Mouse (Mus musculus): ENCODE measurements around the gene Cntnap2. TPM values are rescaled to one million over a fixed set of nuclear protein-coding genes. Genes with fewer than 3 reads are reported as not detected.

Cntnap2 gene
- 100 to 1,000 TPM; 115 to 129 TPM for total RNA-seq (2021)
- long read RNA-seq, experiment 1, partial matches to known transcripts, result 0 of 39 reads
- long read RNA-seq, experiment 1, other reads (novel, unspliced or antisense), result 39 of 39 reads
- long read RNA-seq, experiment 2, partial matches to known transcripts, result 1 of 21 reads
- long read RNA-seq, experiment 2, other reads (novel, unspliced or antisense), result 20 of 21 reads

- peak; percentile 37 to 51 for DNase-seq (ENCODE audit: low spot score in 2 of 2)
- intact Hi-C loops (cut with DNase I), result no loop called here
These were observed at the start of gene Cntnap2 for GRCm38 (mm10) chr6:45059091-45059490. Gene Cntnap2, plus strand, starts transcription at chr6:45059357.

DNA sequence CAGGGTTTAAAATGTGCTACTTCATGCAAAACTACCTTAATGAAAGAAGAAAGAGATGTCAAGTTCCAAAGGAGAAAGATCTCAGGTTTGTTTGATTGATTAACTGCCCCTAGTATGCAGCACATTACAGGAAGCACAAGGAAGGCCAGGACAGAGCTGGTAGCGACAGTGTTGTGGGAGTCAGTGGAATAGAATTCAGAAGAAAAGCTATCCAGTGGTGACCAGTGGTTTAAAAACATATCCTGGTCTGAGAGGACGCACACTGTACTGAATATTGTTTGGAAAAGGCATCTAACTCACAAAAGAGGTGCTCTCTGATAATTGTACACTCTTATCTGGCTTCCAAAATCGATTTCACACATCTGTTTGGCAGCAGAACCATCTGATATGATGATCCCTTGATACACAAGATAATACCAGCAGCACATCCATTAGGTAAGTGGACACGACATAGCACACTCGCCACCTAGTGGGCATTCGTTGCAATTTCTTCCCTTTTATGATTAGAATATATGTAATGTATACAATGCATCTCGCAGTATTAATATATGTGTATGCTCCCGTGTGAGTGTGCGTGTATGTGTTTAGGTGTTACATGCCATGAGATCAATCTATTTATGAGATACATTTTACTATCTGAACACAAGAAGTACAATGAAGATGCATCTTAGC is 33.0 kb upstream of the Cntnap2 start:
- intact Hi-C loops (cut with DNase I), result loop anchor here (2.0 to 5.0 kb wide), 2 partner anchors 931 to 1339 kb away; no protein-coding TSS in a partner anchor
- peak; percentile 52 to 71 for DNase-seq (ENCODE audit: low spot score in 2 of 2)

GRCm38 (mm10) chr6:45039454-45039853 is 19.7 kb upstream of the Cntnap2 start:
- no peak for DNase-seq (ENCODE audit: low spot score in 2 of 2)
- intact Hi-C loops (cut with DNase I), result no loop called here

DNA sequence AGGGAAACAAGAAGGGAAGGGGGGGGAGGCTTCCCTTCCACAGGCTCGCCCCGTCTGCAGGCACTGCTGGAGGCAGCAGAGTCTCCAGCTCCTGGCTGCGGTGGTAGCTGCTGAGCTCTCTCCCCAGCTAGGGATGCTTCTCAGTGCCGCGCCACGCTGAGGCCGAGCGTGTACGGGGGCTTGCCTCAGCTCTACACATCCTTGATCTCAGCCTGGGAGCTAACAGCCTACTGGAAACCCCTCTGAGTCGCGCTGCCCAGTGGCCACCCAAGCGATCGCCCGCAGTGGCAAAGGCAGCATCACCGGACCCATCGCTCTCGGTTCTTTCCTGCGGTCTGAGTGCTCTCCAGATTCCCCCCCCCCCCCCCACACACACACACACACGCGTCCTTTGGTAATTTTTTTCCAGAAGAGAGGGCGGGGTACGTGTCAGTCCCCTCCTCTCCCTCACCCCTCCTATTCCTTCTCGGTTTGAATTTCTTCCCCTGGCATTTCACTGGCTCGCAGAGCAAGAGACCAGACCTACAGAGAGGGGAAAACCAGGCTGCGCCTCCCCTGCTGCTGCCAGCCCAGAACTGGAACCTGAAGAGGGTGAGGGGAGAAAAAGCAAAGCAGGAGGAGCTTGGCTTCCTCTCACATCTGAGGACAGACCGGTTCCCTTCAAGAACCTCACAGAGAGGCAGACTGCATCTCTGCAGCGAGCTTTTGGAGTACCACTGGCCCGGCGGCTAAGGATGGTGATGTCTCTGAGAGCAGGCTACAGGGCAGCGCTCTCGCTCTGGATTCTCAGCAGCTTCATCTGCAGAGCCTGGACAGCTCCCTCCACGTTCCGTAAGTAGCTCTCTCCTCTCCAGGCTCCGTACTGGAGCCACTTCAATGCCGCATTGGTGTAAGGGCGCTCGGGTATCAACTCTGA is 657 bp downstream of the Cntnap2 start:
- peak; percentile 68 to 71 for DNase-seq (ENCODE audit: low spot score in 2 of 2)
- intact Hi-C loops (cut with DNase I), result no loop called here

- peak in 1 of 2 experiments; percentile 36 for DNase-seq (ENCODE audit: low spot score in 2 of 2)
- intact Hi-C loops (cut with DNase I), result no loop called here
These were observed 3.2 kb downstream of the Cntnap2 start for GRCm38 (mm10) chr6:45062214-45062997.

- intact Hi-C loops (cut with DNase I), result no loop called here
- no peak for DNase-seq (ENCODE audit: low spot score in 2 of 2)
These were observed 29.1 kb downstream of the Cntnap2 start for GRCm38 (mm10) chr6:45088304-45088703.

GRCm38 (mm10) chr6:45113613-45114012 is 54.5 kb downstream of the Cntnap2 start:
- intact Hi-C loops (cut with DNase I), result no loop called here
- DNase-seq (ENCODE audit: low spot score in 2 of 2), result no peak

DNA sequence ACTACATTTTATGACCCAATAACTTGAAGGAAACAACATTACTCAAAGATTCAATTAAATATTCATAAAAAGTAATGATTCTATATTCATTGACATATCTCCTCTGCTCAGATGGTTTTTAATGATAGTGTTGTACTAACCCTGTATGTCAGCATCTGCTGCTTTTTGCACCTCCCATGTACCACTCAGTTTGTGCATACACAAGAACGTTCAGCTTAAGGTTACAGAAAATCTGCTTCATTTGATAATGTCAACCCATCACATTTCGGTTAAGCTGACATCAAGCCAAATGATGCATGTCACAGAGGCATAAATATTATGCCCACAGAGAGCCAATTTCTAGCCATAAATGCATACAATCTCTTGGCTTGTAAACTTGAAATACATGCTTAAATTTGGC is 85.7 kb downstream of the Cntnap2 start:
- DNase-seq (ENCODE audit: low spot score in 2 of 2), result peak in 1 of 2 experiments; percentile 3

DNA sequence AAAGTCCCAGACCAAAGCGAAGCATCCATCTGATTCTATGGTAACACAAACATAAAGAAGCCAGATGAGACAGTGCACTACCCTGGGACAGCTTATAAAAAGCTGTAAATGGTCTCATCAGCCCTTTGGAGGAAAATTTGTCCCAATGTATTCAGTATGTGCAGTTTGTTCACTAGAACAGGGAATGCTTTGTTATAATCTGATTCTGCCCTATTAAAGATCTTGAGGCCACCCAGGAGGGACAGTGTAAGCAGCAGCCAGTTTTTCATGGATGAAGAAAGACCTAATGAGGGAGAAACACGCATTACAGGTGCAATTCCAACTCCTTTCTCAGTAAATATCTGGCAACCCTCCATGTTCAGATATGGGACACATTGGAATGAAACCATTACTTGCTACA is 145.9 kb downstream of the Cntnap2 start:
- no peak for DNase-seq (ENCODE audit: low spot score in 2 of 2)

More for the DNA sequence above, 85.7 kb downstream of the Cntnap2 start:
- intact Hi-C loops (cut with DNase I), result no loop called here

GRCm38 (mm10) chr6:45214330-45214729 is 155.2 kb downstream of the Cntnap2 start:
- intact Hi-C loops (cut with DNase I), result no loop called here
- DNase-seq (ENCODE audit: low spot score in 2 of 2), result no peak

More for the DNA sequence above, 145.9 kb downstream of the Cntnap2 start:
- intact Hi-C loops (cut with DNase I), result no loop called here

DNA sequence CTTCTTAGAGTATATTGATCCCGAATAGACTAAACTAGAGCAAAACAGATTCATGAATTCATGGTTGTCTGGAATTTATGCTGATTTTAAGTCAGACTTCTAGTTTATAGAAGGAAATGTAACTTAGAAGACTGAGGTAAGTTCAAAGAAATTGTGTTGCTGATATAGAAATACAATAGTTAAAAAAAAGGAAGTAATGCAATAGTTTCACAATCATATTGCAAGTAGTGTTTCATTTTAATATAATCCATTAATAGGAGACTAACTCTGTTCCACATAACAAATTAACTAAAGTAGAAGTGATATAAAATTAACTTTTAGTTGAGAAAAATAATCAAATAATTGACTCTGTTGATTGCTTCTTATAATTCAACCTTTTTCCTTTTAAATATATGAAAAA is 169.8 kb downstream of the Cntnap2 start:
- intact Hi-C loops (cut with DNase I), result no loop called here
- DNase-seq (ENCODE audit: low spot score in 2 of 2), result no peak

DNA sequence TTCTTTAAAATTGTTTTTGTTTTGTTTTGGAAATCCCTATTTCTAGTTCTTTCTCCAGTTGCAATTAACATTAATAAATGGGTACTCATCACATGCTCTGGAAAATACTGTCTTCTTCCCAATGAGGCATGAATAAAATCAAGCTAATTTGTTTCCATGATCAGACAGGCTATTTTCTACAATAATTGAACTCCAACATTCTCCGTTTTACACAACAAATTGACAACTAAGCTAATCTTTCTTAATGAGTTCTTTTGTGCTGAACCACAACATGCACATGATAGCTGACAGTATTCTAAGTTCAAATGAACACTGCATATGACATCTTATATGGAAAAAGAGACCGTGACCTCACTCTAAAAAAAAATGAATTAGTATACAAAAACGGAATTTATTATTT is 173.4 kb downstream of the Cntnap2 start:
- intact Hi-C loops (cut with DNase I), result no loop called here

GRCm38 (mm10) chr6:45236531-45236930 is 177.4 kb downstream of the Cntnap2 start:
- intact Hi-C loops (cut with DNase I), result no loop called here
- DNase-seq (ENCODE audit: low spot score in 2 of 2), result no peak

More for the DNA sequence above, 173.4 kb downstream of the Cntnap2 start:
- no peak for DNase-seq (ENCODE audit: low spot score in 2 of 2)

DNA sequence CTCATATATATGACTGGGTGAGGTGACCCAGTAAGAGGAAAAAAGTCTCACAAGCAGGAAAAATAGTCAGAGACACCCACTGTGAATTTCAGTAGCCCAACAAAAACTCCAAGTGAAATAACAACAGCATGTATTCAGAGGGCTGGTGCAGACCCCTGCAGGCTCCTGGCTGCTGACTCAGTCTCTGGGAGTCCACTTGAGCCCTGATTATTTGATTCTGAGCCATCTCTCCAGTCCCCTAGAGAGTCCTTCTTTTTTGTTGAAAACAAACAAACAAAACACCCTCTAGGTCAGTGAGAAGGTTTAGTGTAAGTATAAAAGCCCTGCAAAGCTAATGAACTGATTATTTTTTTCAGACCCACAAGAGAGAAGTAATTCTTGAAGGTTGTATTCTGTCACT is 179.0 kb downstream of the Cntnap2 start:
- DNase-seq (ENCODE audit: low spot score in 2 of 2), result no peak
- intact Hi-C loops (cut with DNase I), result no loop called here

GRCm38 (mm10) chr6:45241218-45241617 is 182.1 kb downstream of the Cntnap2 start:
- intact Hi-C loops (cut with DNase I), result no loop called here

GRCm38 (mm10) chr6:45244680-45245079 is 185.5 kb downstream of the Cntnap2 start:
- DNase-seq (ENCODE audit: low spot score in 2 of 2), result no peak

More at GRCm38 (mm10) chr6:45241218-45241617, 182.1 kb downstream of the Cntnap2 start:
- DNase-seq (ENCODE audit: low spot score in 2 of 2), result peak in 1 of 2 experiments; percentile 13

GRCm38 (mm10) chr6:45258047-45258446 is 198.9 kb downstream of the Cntnap2 start:
- intact Hi-C loops (cut with DNase I), result no loop called here
- DNase-seq (ENCODE audit: low spot score in 2 of 2), result peak in 1 of 2 experiments; percentile 3

More at GRCm38 (mm10) chr6:45244680-45245079, 185.5 kb downstream of the Cntnap2 start:
- intact Hi-C loops (cut with DNase I), result no loop called here

- peak in 1 of 2 experiments; percentile 6 for DNase-seq (ENCODE audit: low spot score in 2 of 2)
- intact Hi-C loops (cut with DNase I), result no loop called here
These were observed 212.4 kb downstream of the Cntnap2 start for GRCm38 (mm10) chr6:45271537-45271936.

- intact Hi-C loops (cut with DNase I), result no loop called here
- no peak for DNase-seq (ENCODE audit: low spot score in 2 of 2)
These were observed 214.2 kb downstream of the Cntnap2 start for GRCm38 (mm10) chr6:45273259-45273775.

Measured in left cerebral cortex, postnatal 14 days (tissue).